Mouse (Mus musculus): Measurements from ENCODE around the gene Prdm16.

DNA sequence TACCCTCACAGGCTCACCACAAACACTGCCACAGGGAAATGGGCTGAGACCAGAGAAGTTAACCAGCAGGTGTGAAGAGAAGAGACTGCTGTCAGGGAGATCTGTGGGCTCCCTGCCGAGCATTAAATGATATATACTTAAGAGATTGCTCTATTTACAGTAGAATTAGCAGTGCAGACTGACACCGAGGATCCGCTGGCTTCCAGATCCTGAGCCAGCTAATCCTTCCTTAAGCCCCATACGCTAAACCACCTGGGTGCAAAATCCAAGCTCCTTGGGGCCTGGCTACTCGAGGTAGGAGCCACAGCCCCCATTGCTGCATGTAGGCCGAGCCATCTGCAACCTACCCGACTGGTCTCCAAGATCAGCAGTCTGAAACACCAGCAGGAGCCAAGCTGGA lies 38.3 kb downstream of the Prdm16 start:
- TF ChIP-seq CTCF (conservative IDR thresholded peaks at IDR 0.05 in 1 of 2, IDR thresholded peaks at IDR 0.05 in 1 of 2; ENCODE audit: low read depth in 2 of 2, low read length in 2 of 2) (no peak), ZKSCAN1 (IDR thresholded peaks at IDR 0.05; ENCODE audit: borderline replicate concordance, low read depth, low read length) (no peak), NELFE (IDR thresholded peaks at IDR 0.05; ENCODE audit: low read depth, low read length) (no peak), POLR2A (IDR thresholded peaks at IDR 0.05; ENCODE audit: low read depth, low read length) (no peak), TBP (conservative IDR thresholded peaks at IDR 0.05; ENCODE audit: low read depth, low read length) (no peak), SMC3 (IDR thresholded peaks at IDR 0.05; ENCODE audit: low read depth, low read length) (no peak), CHD2 (IDR thresholded peaks at IDR 0.05; ENCODE audit: low read length) (no peak), IRF4 (IDR thresholded peaks at IDR 0.05; ENCODE audit: low read depth, low read length) (no peak), SIN3A (IDR thresholded peaks at IDR 0.05; ENCODE audit: low read length) (no peak), EP300 (IDR thresholded peaks at IDR 0.05; ENCODE audit: low read length) (no peak), USF1 (IDR thresholded peaks at IDR 0.05; ENCODE audit: low read depth, low read length) (no peak), ZMIZ1 (IDR thresholded peaks at IDR 0.05; ENCODE audit: low read depth, low read length) (no peak), BHLHE40 (IDR thresholded peaks at IDR 0.05; ENCODE audit: low read depth, low read length) (no peak)
